Mouse (Mus musculus): ENCODE measurements at regions not wholly inside any gene's neighbourhood (a gene's known extent, or its start where the extent isn't known, plus 50 kb on each side); places are given as distances from the start of the nearest gene placed in this dataset.

DNA sequence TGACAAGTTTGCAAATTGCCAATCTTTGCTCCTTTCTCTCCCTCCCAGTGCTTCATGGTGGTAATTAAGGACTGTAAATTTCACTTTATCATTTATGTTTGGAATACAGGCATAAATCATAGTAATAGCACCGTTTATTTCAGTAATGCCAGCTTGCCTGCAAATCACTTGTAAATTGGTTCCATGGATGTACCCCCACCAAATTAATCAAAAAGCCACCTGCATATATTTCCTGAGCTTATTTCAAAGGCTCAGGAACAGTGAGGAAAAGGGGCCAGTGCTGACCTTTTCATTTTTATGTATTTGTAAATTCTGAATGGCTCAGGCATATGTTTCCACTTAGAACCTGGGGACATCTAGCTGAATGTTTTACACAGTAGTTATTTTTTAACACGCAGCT lies 115.0 kb downstream of the D3Ertd751e start:
- WGBS: 59% methylated on average over 2 of the region's 2 CpGs
- Histone ChIP-seq H3K9ac (ENCODE audit: low read length) (no peak overlapping the region), H3K27me3 (ENCODE audit: control insufficient read depth, insufficient read depth, low read length) (no peaks in the 10 kb centered on the region), H3K9me3 (ENCODE audit: control insufficient read depth, low read length) (no peaks in the 10 kb centered on the region), H3K36me3 (ENCODE audit: control insufficient read depth, insufficient read depth, low read length) (no peaks in the 10 kb centered on the region), H3K4me2 (ENCODE audit: low read depth) (no peak overlapping the region), H3K4me3 (ENCODE audit: low read depth, low read length) (no peak overlapping the region), H3K4me1 (ENCODE audit: control insufficient read depth, insufficient read depth, low read length) (no peaks in the 10 kb centered on the region), H3K27ac (ENCODE audit: low read depth, low read length) (no peak overlapping the region)
- no peak for DNase-seq (ENCODE audit: low spot score)
- no peak for ATAC-seq (ENCODE audit: insufficient read depth, low FRiP score, low TSS enrichment)

DNA sequence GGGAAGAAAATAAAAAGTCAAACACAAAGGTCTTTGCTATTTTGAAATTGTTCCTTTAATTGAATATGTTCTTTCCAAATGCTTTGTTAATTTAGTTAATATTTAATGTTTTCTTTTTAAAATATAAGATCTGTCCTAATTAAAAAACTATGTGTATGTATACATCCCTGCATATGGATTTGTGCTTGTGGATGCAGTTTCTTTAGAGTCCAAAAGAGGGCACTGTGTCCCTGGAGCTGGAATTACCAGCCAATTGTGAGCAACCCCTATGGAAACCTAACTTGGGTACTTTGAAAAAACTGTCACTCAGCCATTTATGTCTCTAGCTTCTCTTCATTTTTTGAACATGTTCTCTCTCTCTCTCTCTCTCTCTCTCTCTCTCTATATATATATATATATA lies 120.3 kb downstream of the D3Ertd751e start:
- no peaks in the 10 kb centered on the region for H3K9me3 ChIP-seq (ENCODE audit: control insufficient read depth, low read length)
- no peaks in the 10 kb centered on the region for H3K36me3 ChIP-seq (ENCODE audit: control insufficient read depth, insufficient read depth, low read length)
- H3K27ac ChIP-seq (ENCODE audit: low read depth, low read length): no peak overlapping the region
- H3K4me2 ChIP-seq (ENCODE audit: low read depth): no peak overlapping the region
- DNase-seq (ENCODE audit: low spot score) (no peak), ATAC-seq (ENCODE audit: insufficient read depth, low FRiP score, low TSS enrichment) (no peak)
- H3K4me3 ChIP-seq (ENCODE audit: low read depth, low read length): no peak overlapping the region
- no peak overlapping the region for H3K9ac ChIP-seq (ENCODE audit: low read length)
- H3K4me1 ChIP-seq (ENCODE audit: control insufficient read depth, insufficient read depth, low read length): no peaks in the 10 kb centered on the region
- H3K27me3 ChIP-seq (ENCODE audit: control insufficient read depth, insufficient read depth, low read length): no peaks in the 10 kb centered on the region

DNA sequence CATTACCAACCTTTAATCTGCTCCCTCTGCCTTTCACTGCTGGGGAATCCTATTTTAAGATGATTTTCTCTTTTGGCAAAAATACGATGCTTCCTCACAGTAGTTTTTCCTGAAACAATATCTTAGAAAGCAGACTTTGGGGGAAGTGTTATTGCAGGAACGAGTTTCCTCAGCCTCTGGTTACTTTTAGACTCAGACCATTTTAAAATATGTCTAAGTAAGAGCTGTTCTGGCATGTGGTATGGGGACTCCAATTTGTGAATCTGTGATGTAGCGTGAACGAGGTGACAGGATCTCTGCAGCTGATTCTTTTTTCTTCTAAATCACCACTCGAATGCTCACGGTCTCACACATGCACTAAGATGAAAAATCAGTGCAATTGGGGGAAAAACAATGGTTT lies 166.5 kb downstream of the D3Ertd751e start:
- H3K36me3 ChIP-seq (ENCODE audit: control insufficient read depth, insufficient read depth, low read length): no peaks in the 10 kb centered on the region
- DNase-seq (ENCODE audit: low spot score) (no peak), ATAC-seq (ENCODE audit: insufficient read depth, low FRiP score, low TSS enrichment) (no peak)
- H3K4me3 ChIP-seq (ENCODE audit: low read depth, low read length): no peak overlapping the region
- no peak overlapping the region for H3K9ac ChIP-seq (ENCODE audit: low read length)
- no peaks in the 10 kb centered on the region for H3K4me1 ChIP-seq (ENCODE audit: control insufficient read depth, insufficient read depth, low read length)
- H3K27me3 ChIP-seq (ENCODE audit: control insufficient read depth, insufficient read depth, low read length): no peaks in the 10 kb centered on the region
- no peak overlapping the region for H3K27ac ChIP-seq (ENCODE audit: low read depth, low read length)
- H3K9me3 ChIP-seq (ENCODE audit: control insufficient read depth, low read length): no peaks in the 10 kb centered on the region
- no peak overlapping the region for H3K4me2 ChIP-seq (ENCODE audit: low read depth)
- 90% methylated on average over 6 of the region's 6 CpGs for WGBS

DNA sequence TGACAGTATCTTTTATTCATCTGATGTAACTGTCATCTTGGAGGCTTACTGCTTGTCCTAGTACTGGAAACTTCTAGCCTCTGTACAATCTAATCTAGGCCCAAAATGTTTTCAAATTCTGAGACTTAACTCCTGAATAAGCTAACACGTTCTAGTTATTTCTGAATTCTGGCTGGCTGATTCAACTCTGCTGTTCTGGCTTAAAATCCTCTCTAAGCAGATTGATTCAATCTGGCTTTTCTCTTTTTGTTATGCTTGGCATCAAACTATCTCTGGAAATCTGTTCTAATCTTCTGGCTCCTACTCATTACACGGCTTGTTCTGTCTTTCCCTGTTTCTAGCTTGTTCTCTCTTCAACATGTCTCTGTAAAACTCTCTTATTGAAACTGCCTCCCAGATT lies 170.8 kb downstream of the D3Ertd751e start:
- no peaks in the 10 kb centered on the region for H3K36me3 ChIP-seq (ENCODE audit: control insufficient read depth, insufficient read depth, low read length)
- DNase-seq (ENCODE audit: low spot score) (no peak), ATAC-seq (ENCODE audit: insufficient read depth, low FRiP score, low TSS enrichment) (no peak)
- WGBS: 89% methylated on average over 2 of the region's 2 CpGs
- H3K9ac ChIP-seq (ENCODE audit: low read length): no peak overlapping the region
- no peak overlapping the region for H3K4me2 ChIP-seq (ENCODE audit: low read depth)
- H3K4me3 ChIP-seq (ENCODE audit: low read depth, low read length): no peak overlapping the region
- no peaks in the 10 kb centered on the region for H3K4me1 ChIP-seq (ENCODE audit: control insufficient read depth, insufficient read depth, low read length)
- H3K27me3 ChIP-seq (ENCODE audit: control insufficient read depth, insufficient read depth, low read length): no peaks in the 10 kb centered on the region
- no peaks in the 10 kb centered on the region for H3K9me3 ChIP-seq (ENCODE audit: control insufficient read depth, low read length)
- H3K27ac ChIP-seq (ENCODE audit: low read depth, low read length): no peak overlapping the region

DNA sequence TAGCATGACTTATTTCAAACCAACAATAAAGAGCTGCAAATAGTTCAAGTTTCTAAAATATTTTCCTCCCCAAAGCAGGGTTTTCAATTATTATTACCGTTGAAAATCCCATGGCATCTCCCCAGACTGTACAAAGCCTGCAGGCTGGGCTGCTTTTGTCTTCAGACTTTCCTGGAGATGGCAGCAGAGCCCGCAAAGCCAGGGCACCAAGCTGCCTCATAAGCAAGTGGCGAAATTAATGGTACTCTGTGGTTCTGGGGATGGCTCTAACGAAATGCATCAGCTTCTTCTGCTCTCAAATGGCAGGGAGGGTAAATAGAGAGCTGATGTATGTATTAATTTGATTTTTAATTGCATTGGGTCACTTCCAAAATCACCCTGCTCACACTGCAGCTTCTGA lies 197.4 kb downstream of the D3Ertd751e start:
- DNase-seq (ENCODE audit: low spot score) (peak; percentile 17), ATAC-seq (ENCODE audit: insufficient read depth, low FRiP score, low TSS enrichment) (no peak)
- no peaks in the 10 kb centered on the region for H3K4me1 ChIP-seq (ENCODE audit: control insufficient read depth, insufficient read depth, low read length)
- no peaks in the 10 kb centered on the region for H3K27me3 ChIP-seq (ENCODE audit: control insufficient read depth, insufficient read depth, low read length)
- H3K4me3 ChIP-seq (ENCODE audit: low read depth, low read length): no peak overlapping the region
- H3K9ac ChIP-seq (ENCODE audit: low read length): no peak overlapping the region
- no peak overlapping the region for H3K27ac ChIP-seq (ENCODE audit: low read depth, low read length)
- H3K36me3 ChIP-seq (ENCODE audit: control insufficient read depth, insufficient read depth, low read length): no peaks in the 10 kb centered on the region
- WGBS: 55% methylated on average over 4 of the region's 4 CpGs
- no peak overlapping the region for H3K4me2 ChIP-seq (ENCODE audit: low read depth)
- H3K9me3 ChIP-seq (ENCODE audit: control insufficient read depth, low read length): no peaks in the 10 kb centered on the region

DNA sequence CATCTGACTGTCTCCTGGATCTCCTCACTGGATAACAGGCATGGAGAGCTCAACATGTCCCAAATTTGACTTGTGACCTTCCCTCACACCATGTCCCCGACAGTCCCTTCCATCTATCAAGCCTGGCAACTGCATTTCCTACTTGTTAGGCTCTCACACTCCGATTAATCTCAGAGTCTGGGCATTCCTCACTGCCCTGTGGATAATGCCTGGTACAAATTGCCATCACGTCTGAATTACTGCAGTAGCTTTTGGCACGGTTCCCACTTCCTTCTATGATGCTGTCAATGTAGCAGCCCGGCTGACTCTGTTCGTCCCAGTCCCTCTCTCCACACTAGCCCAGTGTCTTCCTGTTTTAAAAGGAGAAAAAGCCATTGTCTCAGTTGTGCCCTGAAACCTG lies 200.6 kb downstream of the D3Ertd751e start:
- H3K36me3 ChIP-seq (ENCODE audit: control insufficient read depth, insufficient read depth, low read length): no peaks in the 10 kb centered on the region
- no peaks in the 10 kb centered on the region for H3K9me3 ChIP-seq (ENCODE audit: control insufficient read depth, low read length)
- WGBS: 59% methylated on average over 6 of the region's 6 CpGs
- H3K4me2 ChIP-seq (ENCODE audit: low read depth): no peak overlapping the region
- H3K4me1 ChIP-seq (ENCODE audit: control insufficient read depth, insufficient read depth, low read length): no peaks in the 10 kb centered on the region
- DNase-seq (ENCODE audit: low spot score): peak; percentile 23
- H3K27ac ChIP-seq (ENCODE audit: low read depth, low read length): no peak overlapping the region
- no peak overlapping the region for H3K9ac ChIP-seq (ENCODE audit: low read length)
- no peaks in the 10 kb centered on the region for H3K27me3 ChIP-seq (ENCODE audit: control insufficient read depth, insufficient read depth, low read length)
- no peak for ATAC-seq (ENCODE audit: insufficient read depth, low FRiP score, low TSS enrichment)
- no peak overlapping the region for H3K4me3 ChIP-seq (ENCODE audit: low read depth, low read length)

DNA sequence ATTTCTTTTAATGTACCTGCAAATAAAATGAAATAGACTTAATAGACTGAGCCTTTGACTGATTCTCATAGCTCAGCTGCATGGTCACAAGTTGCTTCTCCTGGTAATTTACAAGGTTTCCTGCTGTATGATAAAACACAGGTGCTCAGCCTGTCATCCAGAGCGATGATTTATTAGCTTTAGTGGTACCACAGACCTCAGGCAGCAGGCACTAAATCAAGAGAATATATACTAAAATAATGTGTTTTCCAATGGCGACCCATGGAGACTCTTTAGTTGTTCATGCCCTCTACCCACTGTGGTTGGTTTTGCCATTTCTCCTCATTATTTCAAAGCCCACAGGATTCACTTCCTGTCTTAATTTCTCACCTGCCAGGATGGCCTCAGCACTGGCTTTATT lies 207.0 kb downstream of the D3Ertd751e start:
- Histone ChIP-seq H3K9me3 (ENCODE audit: control insufficient read depth, low read length) (no peaks in the 10 kb centered on the region), H3K9ac (ENCODE audit: low read length) (no peak overlapping the region), H3K4me2 (ENCODE audit: low read depth) (no peak overlapping the region), H3K36me3 (ENCODE audit: control insufficient read depth, insufficient read depth, low read length) (no peaks in the 10 kb centered on the region), H3K4me1 (ENCODE audit: control insufficient read depth, insufficient read depth, low read length) (no peaks in the 10 kb centered on the region), H3K27me3 (ENCODE audit: control insufficient read depth, insufficient read depth, low read length) (no peaks in the 10 kb centered on the region), H3K27ac (ENCODE audit: low read depth, low read length) (no peak overlapping the region), H3K4me3 (ENCODE audit: low read depth, low read length) (no peak overlapping the region)
- no peak for ATAC-seq (ENCODE audit: insufficient read depth, low FRiP score, low TSS enrichment)
- 81% methylated on average over 2 of the region's 2 CpGs for WGBS
- DNase-seq (ENCODE audit: low spot score): no peak

DNA sequence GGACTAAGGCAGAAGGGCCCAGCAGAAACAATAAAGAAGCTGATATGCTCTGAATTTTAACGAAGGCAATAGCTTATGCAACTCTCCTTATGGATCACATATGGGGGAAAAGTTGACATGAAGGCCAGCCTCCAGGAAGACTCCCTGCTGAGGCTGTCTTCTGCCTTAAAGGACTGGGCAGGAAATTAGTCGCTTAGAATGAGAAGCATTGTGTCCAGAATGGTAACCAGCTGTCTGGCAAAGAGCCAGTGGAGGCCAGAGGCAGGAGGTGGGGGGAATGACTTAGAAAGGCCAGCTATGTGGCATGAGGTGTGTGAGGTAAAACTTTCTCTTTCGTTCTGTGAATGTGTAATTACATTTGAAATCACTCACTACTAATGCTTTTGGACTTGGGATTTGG lies 215.0 kb downstream of the D3Ertd751e start:
- no peaks in the 10 kb centered on the region for H3K27me3 ChIP-seq (ENCODE audit: control insufficient read depth, insufficient read depth, low read length)
- H3K36me3 ChIP-seq (ENCODE audit: control insufficient read depth, insufficient read depth, low read length): no peaks in the 10 kb centered on the region
- ATAC-seq (ENCODE audit: insufficient read depth, low FRiP score, low TSS enrichment) (no peak; the same call in 1 of the 2 replicates), DNase-seq (ENCODE audit: low spot score) (peak; percentile 58)
- H3K9me3 ChIP-seq (ENCODE audit: control insufficient read depth, low read length): no peaks in the 10 kb centered on the region
- no peaks in the 10 kb centered on the region for H3K4me1 ChIP-seq (ENCODE audit: control insufficient read depth, insufficient read depth, low read length)
- H3K4me2 ChIP-seq (ENCODE audit: low read depth): no peak overlapping the region
- no peak overlapping the region for H3K9ac ChIP-seq (ENCODE audit: low read length)
- no peak overlapping the region for H3K27ac ChIP-seq (ENCODE audit: low read depth, low read length)
- no peak overlapping the region for H3K4me3 ChIP-seq (ENCODE audit: low read depth, low read length)
- WGBS: 48% methylated on average over 3 of the region's 3 CpGs

DNA sequence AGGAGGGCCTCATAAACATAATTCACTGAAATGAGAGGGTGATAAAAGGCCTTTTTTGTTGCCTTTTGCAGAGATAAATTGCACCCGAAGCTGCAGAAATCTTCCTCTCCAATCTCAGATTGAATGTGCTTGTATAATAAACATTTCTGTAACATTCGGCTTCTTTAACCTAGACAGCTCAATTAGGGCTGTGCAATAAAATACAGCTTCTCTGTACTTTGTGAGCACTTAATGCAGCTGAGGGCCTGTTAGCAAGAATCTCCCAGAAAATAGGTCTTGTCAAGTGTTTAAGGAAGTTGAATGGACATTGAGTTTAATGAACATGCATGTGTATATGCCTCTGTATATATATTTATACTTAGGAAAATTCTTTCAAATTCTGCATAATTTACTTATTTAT lies 217.8 kb downstream of the D3Ertd751e start:
- Histone ChIP-seq H3K9me3 (ENCODE audit: control insufficient read depth, low read length) (no peaks in the 10 kb centered on the region), H3K27me3 (ENCODE audit: control insufficient read depth, insufficient read depth, low read length) (no peaks in the 10 kb centered on the region), H3K4me1 (ENCODE audit: control insufficient read depth, insufficient read depth, low read length) (no peaks in the 10 kb centered on the region), H3K4me2 (ENCODE audit: low read depth) (no peak overlapping the region), H3K36me3 (ENCODE audit: control insufficient read depth, insufficient read depth, low read length) (no peaks in the 10 kb centered on the region), H3K9ac (ENCODE audit: low read length) (no peak overlapping the region), H3K4me3 (ENCODE audit: low read depth, low read length) (no peak overlapping the region), H3K27ac (ENCODE audit: low read depth, low read length) (no peak overlapping the region)
- WGBS: 54% methylated on average over 2 of the region's 2 CpGs
- ATAC-seq (ENCODE audit: insufficient read depth, low FRiP score, low TSS enrichment) (no peak), DNase-seq (ENCODE audit: low spot score) (no peak)

Data from neural tube, embryonic 11.5 days (tissue).